Mouse (Mus musculus) activated CD4-positive, CD25-positive, alpha-beta regulatory T cell, adult 9 weeks (primary cell): Measurements from ENCODE around the gene Ptpn18. TPM values are rescaled to one million over a fixed set of nuclear protein-coding genes. Genes with fewer than 3 reads are reported as not detected.

Experiments used
- polyA plus RNA-seq: library from polyadenylated mRNA; unstranded; fragments of 100-300 nt; shearing (Covaris generic); gene quantifications from one replicate; pipeline ENCODE4 v1.2.1, GENCODE M21; 2017

Gene Ptpn18
- polyA plus RNA-seq, result 300 TPM

DNA sequence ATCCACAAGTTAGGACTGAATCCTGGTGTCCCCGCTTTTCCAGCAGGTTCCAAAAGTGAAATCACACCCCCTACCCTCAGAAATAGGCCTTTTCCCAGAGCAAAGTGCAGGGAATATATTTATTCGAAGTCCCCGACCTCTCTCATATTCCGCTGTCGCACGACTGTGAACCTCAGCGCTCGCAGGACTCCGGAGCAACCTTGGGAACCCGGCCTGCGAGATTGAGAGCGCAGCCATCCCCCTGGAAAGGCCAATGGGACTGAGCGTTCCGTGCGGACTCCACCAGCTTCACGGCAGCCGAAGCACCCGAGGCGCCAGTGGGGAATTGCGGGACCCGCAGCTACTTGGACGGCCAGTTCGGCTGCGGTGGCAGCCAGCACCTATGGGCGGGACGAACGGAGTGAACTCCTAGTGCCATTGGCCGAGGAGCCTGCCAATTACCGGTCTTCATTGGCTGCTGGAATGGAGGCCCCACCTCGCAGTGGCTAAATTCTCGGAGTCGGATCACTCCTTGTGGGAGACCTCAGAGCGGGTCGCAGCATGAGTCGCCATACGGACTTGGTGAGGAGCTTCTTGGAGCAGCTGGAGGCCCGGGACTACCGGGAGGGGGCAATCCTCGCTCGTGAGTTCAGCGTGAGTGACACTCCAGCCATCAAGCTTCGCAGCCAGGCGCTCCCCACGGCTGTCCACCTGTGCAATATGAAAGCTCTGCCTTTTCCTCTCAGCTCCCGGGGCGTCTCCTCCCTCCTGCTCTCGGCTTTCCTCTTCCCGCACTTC lies at the start of gene Ptpn18:
Gene Ptpn18, plus strand, starts transcription at position 479 of the 777 bp plus-strand sequence.

DNA sequence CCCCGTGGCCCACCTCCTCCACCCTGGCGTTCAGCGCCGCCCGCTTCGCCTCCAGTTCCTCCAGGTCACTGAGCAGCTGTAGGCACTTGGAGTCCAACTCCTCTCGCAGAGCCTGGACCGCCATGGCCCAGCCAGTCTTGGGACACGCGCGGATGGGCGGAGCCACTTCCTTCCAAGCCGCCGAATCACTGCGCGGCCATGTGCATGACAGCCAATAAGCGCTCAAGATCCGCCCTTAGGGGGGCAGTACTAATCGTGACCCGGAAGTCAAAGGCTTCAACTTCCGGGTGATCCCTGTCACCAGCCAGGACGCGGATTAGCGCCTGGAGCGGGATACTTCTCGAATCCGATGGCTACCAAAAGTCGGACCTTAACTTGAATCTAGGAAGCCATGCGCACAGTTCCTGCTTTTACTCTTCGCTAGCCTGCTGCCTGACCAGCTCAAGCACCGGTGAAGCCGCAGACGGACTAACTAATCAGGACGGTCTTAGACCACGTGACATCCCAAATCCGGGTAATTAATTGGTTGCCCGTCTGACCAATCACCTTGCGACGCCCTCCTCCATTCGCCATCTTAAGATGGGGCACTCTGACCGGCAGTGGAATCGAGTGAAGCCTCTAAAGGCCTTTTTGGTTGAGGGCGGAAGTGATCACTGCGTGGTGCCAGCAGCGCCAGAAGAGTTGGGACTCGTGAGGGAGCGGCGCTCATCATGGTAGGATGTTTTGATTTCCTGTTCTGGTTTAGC lies 20.2 kb upstream of the Ptpn18 start, which contains the start of the genes Ccdc115 and Imp4:
Gene Ccdc115, minus strand, starts transcription at position 458 of the 746 bp plus-strand sequence.
Gene Imp4, plus strand, starts transcription at position 637 of the 746 bp plus-strand sequence.

Other genes with a start within 250 kb of the Ptpn18 start
- gene Ccdc115, start 20.1 kb upstream of the Ptpn18 start, polyA plus RNA-seq, result 50.1 TPM
- gene Imp4, start 19.9 kb upstream of the Ptpn18 start, polyA plus RNA-seq, result 158 TPM
- gene Prss39, start 38.6 kb downstream of the Ptpn18 start, polyA plus RNA-seq, result 0.38 TPM
- gene Cfc1, start 75.9 kb downstream of the Ptpn18 start, polyA plus RNA-seq, result not detected
- gene Prss40, start 101.2 kb downstream of the Ptpn18 start, polyA plus RNA-seq, result not detected
- gene Amer3, start 119.9 kb downstream of the Ptpn18 start, polyA plus RNA-seq, result not detected